Mouse (Mus musculus) testis, adult 2 months (tissue): ENCODE data around the gene Gm6902. TPM values are rescaled to one million over a fixed set of nuclear protein-coding genes. Genes with fewer than 3 reads are reported as not detected.
"Not testable (repeated sequence)": the region's sequence is repeated elsewhere in the genome, so short reads cannot be mapped to it uniquely, and the experiment has no call there.

Experiments
- H3K27ac ChIP-seq: fragments of 200-500 bp; 2 replicates; pipeline ENCODE4 v1.5.1; 2012; ENCODE audit warnings: low read depth, low read length; ENCODE audit not compliant: control insufficient read depth, insufficient read depth
- H3K27me3 ChIP-seq: fragments of 200-500 bp; 2 replicates; pipeline ENCODE4 v1.6.1; 2012; ENCODE audit warnings: mild to moderate bottlenecking, low read length, moderate library complexity; ENCODE audit not compliant: control insufficient read depth, insufficient read depth
- H3K36me3 ChIP-seq: fragments of 200-500 bp; 2 replicates; pipeline ENCODE4 v1.6.1; 2012; ENCODE audit warnings: mild to moderate bottlenecking, low read length; ENCODE audit not compliant: control insufficient read depth, insufficient read depth
- H3K4me1 ChIP-seq: fragments of 200-500 bp; 2 replicates; pipeline ENCODE4 v1.6.1; 2012; ENCODE audit warnings: low read length; ENCODE audit not compliant: control insufficient read depth, insufficient read depth
- H3K4me3 ChIP-seq: fragments of 200-500 bp; 2 replicates; pipeline ENCODE4 v1.5.1; 2012; ENCODE audit warnings: low read depth, mild to moderate bottlenecking, low read length, moderate library complexity, mixed read lengths; ENCODE audit not compliant: control insufficient read depth
- polyA plus RNA-seq: library from polyadenylated mRNA; depleted of rRNA; stranded (reverse); fragments of >200 nt; gene quantifications from 2 replicates; pipeline ENCODE4 v1.2.3, GENCODE M21; 2012; rRNA removed

The Gm6902 gene
- polyA plus RNA-seq = 0.57 and 0.64 TPM in 2 replicates

DNA sequence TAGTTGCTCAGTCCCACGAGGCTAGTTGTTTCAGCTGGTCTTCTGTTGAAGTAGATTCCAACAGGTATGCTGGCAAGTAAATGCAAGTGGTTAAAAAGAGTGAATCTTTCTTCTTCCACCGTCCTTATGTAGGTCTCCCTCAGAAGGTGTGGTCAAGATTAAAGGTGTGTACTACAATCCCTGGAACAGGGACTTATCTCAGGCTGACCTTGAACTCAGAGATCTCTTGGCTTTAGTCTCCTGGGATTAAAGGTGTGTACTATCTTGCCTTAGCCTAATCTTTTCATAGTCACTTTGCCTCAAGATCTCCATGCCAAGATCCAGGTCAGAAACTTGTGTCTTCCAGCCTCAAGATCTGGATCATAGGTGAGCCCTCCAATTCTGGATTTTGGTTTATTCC is at the start of gene Gm6902:
Gene Gm6902 (minus strand): TSS at position 101 of the 400 bp plus-strand sequence.
- H3K4me1 ChIP-seq, H3K4me3 ChIP-seq: not testable (repeated sequence)

DNA sequence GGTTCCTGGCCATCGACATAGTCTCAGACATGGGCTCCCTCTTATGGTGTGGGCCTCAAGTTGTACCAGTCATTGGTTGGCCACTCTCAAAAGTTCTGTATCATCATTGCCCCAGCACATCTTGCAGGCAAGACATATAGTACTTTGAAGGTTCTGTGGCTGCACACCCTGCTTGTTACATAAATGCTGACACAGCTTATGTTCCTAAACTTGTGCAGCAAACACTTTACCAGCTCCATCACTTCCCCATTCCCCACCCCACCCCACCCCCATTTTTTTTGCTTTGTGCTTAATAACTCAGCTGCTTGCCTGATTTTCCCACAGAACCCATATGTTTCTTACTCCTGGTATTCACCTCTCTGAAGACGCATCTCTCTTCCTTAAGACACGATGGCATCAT is 22.2 kb upstream of the Gm6902 start, which contains the start of gene Nlrp4e:
Gene Nlrp4e (plus strand): TSS at position 301 of the 400 bp plus-strand sequence.
- not testable (repeated sequence) for H3K27ac ChIP-seq, H3K4me3 ChIP-seq, H3K27me3 ChIP-seq, H3K4me1 ChIP-seq, H3K36me3 ChIP-seq

More for the DNA sequence above, at the start of gene Gm6902:
- H3K27ac ChIP-seq, H3K36me3 ChIP-seq, H3K27me3 ChIP-seq: not testable (repeated sequence)

DNA sequence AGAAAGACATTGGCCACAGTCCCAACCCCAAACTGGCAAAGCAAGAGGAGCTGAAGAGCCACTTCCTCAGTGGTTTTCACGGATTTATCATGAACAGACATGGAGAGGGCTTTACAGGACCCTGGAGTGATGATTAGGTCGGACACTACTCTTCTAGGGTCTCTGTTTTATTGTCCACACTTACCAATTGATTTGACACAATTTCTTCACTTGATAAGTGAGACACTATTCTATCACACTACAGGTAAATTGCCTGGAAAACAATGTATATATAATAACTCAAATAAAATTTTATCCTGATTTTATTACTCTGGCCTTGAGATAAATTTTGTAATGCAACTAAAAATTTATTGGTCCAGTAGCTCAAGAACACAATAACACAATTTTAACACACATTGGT is 27.1 kb downstream of the Gm6902 start, which contains the start of gene Vmn1r166:
Gene Vmn1r166 (minus strand): TSS at position 101 of the 400 bp plus-strand sequence.
- not testable (repeated sequence) for H3K27me3 ChIP-seq, H3K4me1 ChIP-seq

More for the DNA sequence above, 27.1 kb downstream of the Gm6902 start, which contains the start of gene Vmn1r166:
- H3K36me3 ChIP-seq, H3K27ac ChIP-seq, H3K4me3 ChIP-seq: not testable (repeated sequence)

Other genes starting within 250 kb of the Gm6902 start
- gene Vmn1r163, start 223.4 kb downstream of the Gm6902 start, polyA plus RNA-seq = not detected in 2 replicates
- gene Gm8720, start 211.4 kb downstream of the Gm6902 start, polyA plus RNA-seq = not detected in 2 replicates
- gene Gm10662, start 134.4 kb downstream of the Gm6902 start, polyA plus RNA-seq = not detected in 2 replicates
- gene Vmn1r165, start 61.6 kb downstream of the Gm6902 start, polyA plus RNA-seq = not detected in 2 replicates
- not detected in 2 replicates for gene Vmn1r166, start 27.2 kb downstream of the Gm6902 start, polyA plus RNA-seq
- 2.4 and 2.5 TPM in 2 replicates for gene Nlrp4e, start 22.3 kb upstream of the Gm6902 start, polyA plus RNA-seq
- 0.70 and 1.0 TPM in 2 replicates for gene Nlrp5, start 107.0 kb upstream of the Gm6902 start, polyA plus RNA-seq
- not detected in 2 replicates for gene Vmn1r167, start 228.3 kb upstream of the Gm6902 start, polyA plus RNA-seq